Mouse (Mus musculus) heart, embryonic 15.5 days (tissue): ENCODE data around the gene Tfap2d. TPM values are rescaled to one million over a fixed set of nuclear protein-coding genes. Genes with fewer than 3 reads are reported as not detected.

Source experiments
- ATAC-seq: fragments of 200-750 bp; cut with Nextera tagmentation; replicated peaks from 2 replicates; pipeline ENCODE4 v1.8.0; 2017; ENCODE audit warnings: low read depth, moderate TSS enrichment; ENCODE audit not compliant: insufficient number of reproducible peaks, insufficient read depth, low FRiP score
- H3K27ac ChIP-seq: fragments of 300-500 bp; sonication (generic); 2 replicates; pipeline ENCODE4 v1.5.1; 2015; ENCODE audit warnings: mild to moderate bottlenecking, inconsistent platforms
- H3K27me3 ChIP-seq: fragments of 300-500 bp; sonication (generic); 2 replicates; pipeline ENCODE4 v1.6.1; 2015; ENCODE audit warnings: inconsistent platforms
- H3K36me3 ChIP-seq: fragments of 300-500 bp; sonication (generic); 2 replicates; pipeline ENCODE4 v1.6.1; 2015; ENCODE audit warnings: mild to moderate bottlenecking, inconsistent platforms
- H3K4me1 ChIP-seq: fragments of 300-500 bp; sonication (generic); replicated peaks from 2 replicates; pipeline ENCODE4 v1.6.1; 2015; ENCODE audit warnings: inconsistent platforms
- H3K4me2 ChIP-seq: fragments of 300-500 bp; sonication (generic); 2 replicates; pipeline ENCODE4 v1.6.1; 2015; ENCODE audit warnings: inconsistent platforms, mild to moderate bottlenecking, moderate library complexity
- H3K4me3 ChIP-seq: fragments of 300-500 bp; sonication (generic); 2 replicates; pipeline ENCODE4 v1.5.1; 2015; ENCODE audit warnings: mild to moderate bottlenecking, inconsistent platforms
- H3K9ac ChIP-seq: fragments of 300-500 bp; sonication (generic); 2 replicates; pipeline ENCODE4 v1.6.1; 2015; ENCODE audit warnings: mild to moderate bottlenecking, inconsistent platforms
- H3K9me3 ChIP-seq: fragments of 300-500 bp; sonication (generic); replicated peaks from 2 replicates; pipeline ENCODE4 v1.6.1; 2016; ENCODE audit warnings: inconsistent platforms
- WGBS: fragments of 180-500 bp; shearing (Covaris S2); methylation state at CpG from one replicate; pipeline ENCODE4 v1.1.7; 2015; ENCODE audit warnings: mixed read lengths; 5-methylcytosine and 5-hydroxymethylcytosine counted together
- polyA plus RNA-seq: library from polyadenylated mRNA; unstranded; fragments of >200 nt; fragmentation: Nextera tagmentation; extraction: Ambion mirVana; gene quantifications from 2 replicates; pipeline ENCODE4 v1.2.1, GENCODE M21; 2015

Tfap2d gene
- polyA plus RNA-seq, result not detected in 2 replicates

DNA sequence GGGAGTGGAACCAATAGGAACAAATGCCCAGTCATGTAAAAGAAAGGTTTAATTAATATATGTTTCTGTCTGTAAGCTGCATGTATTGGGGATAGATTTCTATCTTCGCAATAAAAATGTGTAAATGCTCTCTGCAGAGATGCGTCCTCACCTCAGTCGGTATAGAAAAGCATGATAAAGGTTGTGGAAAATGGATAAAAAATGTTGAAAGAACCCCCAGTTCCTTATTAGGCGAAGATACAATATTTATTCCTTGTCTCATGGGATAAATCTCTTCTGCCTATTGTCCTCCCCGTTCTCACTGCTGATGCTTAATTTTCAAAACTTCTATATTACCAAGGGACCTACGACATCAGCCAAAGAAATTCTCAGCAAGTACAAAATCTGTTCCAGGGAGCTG, at the start of gene Tfap2d:
Gene Tfap2d (plus strand): TSS at position 392 of the 400 bp plus-strand sequence.
- H3K4me2 ChIP-seq, result no peak within 1 kb of the TSS
- 6% methylated on average over 6 of the region's 6 CpGs for WGBS
- H3K36me3 ChIP-seq, result no peaks in the 10 kb centered on the region
- no peak within 1 kb of the TSS for H3K4me3 ChIP-seq
- no peak within 1 kb of the TSS for H3K9ac ChIP-seq
- no peaks in the 10 kb centered on the region for H3K4me1 ChIP-seq
- ATAC-seq, result no peak
- peaks cover 94% of the 10 kb centered on the region for H3K27me3 ChIP-seq
- no peaks in the 10 kb centered on the region for H3K9me3 ChIP-seq
- no peak within 1 kb of the TSS for H3K27ac ChIP-seq

DNA sequence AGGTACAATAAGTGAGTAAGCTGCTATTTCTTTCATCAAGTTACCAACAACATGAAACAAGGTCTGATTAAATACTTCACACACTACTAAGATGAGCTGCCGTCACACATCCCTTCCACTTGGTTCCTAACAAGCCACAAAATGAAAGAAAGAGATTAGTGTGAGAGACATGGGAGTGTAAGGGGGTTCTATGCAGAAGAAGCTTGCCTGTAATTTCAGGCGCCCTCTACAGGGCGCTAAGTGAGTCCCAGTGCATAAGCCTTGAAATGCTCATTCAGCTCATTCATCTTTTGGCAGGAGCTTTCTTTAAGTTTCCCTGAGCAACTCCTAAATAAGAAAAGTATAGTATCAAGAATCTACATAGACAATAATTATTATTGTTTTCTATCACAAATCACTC, 46.5 kb upstream of the Tfap2d start:
- H3K27ac ChIP-seq, result no peak overlapping the region
- H3K4me2 ChIP-seq, result no peak overlapping the region
- ATAC-seq, result no peak
- WGBS, result 14% methylated on average over 3 of the region's 3 CpGs
- no peak overlapping the region for H3K9ac ChIP-seq
- H3K27me3 ChIP-seq, result no peaks in the 10 kb centered on the region
- H3K9me3 ChIP-seq, result no peaks in the 10 kb centered on the region
- H3K4me3 ChIP-seq, result no peak overlapping the region
- H3K4me1 ChIP-seq, result no peaks in the 10 kb centered on the region
- H3K36me3 ChIP-seq, result no peaks in the 10 kb centered on the region

DNA sequence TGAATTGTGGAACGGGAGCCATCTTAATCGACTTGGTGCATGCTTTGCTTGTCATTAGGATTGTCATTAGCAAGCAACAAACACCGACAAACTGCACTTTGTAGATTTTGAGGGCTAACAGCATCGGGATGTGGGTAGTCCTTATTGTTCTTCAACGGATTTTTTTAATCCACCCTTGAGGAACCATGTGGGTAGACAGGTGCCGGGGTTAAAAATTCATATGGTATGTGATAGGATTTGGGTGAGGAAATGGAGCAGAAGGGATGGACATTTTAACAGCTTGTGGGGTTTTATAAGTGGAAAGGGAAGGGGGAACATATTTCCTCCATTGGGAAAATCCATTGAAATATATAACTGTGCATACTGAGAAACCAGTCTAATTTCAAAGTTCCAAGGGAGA, 46.0 kb upstream of the Tfap2d start:
- H3K4me3 ChIP-seq, result no peak overlapping the region
- WGBS, result 67% methylated on average over 6 of the region's 6 CpGs
- no peaks in the 10 kb centered on the region for H3K4me1 ChIP-seq
- no peaks in the 10 kb centered on the region for H3K27me3 ChIP-seq
- H3K4me2 ChIP-seq, result no peak overlapping the region
- ATAC-seq, result no peak
- H3K36me3 ChIP-seq, result no peaks in the 10 kb centered on the region
- H3K27ac ChIP-seq, result no peak overlapping the region
- H3K9me3 ChIP-seq, result no peaks in the 10 kb centered on the region
- H3K9ac ChIP-seq, result no peak overlapping the region

DNA sequence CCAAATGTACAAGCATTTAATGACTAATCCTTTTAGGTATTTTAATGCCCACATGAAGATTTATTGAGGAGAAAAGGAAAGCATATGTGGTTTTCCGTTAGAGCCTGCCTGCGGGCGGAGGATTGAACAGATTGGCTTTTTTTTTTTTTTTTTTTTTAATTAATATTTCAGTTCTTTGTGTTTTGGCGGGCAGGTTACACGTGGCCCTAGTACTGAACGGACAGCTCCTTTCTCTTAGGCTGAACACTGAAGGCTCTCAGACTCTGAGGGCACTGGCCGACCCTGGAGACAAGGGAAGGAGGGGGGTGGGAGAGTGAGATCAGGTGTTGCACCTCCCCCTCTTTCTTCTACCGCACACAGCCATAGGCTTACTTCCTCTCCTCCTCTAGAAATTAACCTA, 14.7 kb upstream of the Tfap2d start:
- Histone ChIP-seq H3K27ac (no peak overlapping the region), H3K27me3 (no peaks in the 10 kb centered on the region), H3K4me2 (no peak overlapping the region), H3K36me3 (no peaks in the 10 kb centered on the region), H3K4me1 (no peaks in the 10 kb centered on the region), H3K4me3 (no peak overlapping the region), H3K9ac (no peak overlapping the region), H3K9me3 (no peaks in the 10 kb centered on the region)
- 9% methylated on average over 8 of the region's 8 CpGs for WGBS
- no peak for ATAC-seq

DNA sequence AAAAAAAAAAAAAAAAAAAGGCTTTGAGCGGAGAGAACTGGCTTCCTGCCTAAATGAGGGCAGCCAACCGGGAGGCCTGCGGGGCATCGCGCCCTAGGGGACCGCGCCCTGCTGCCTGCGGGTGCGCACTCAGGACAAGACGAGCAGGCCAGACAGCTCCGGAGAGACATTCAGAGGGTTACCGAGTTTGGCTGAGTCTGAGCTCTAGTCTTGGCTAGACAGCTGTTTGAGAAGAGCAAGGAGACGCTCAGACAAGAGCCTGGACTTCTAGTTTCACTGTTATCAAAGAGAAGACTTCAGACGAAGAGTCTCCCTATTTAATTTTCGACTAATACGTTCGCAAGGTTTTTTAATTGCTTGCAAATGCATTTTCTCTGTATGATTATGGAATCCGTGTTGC, 5.9 kb upstream of the Tfap2d start:
- Histone ChIP-seq H3K4me3 (no peak overlapping the region), H3K27ac (no peak overlapping the region), H3K9ac (no peak overlapping the region), H3K4me1 (no peaks in the 10 kb centered on the region), H3K9me3 (no peaks in the 10 kb centered on the region), H3K36me3 (no peaks in the 10 kb centered on the region), H3K27me3 (peaks cover 53% of the 10 kb centered on the region), H3K4me2 (no peak overlapping the region)
- WGBS, result 1% methylated on average over 18 of the region's 18 CpGs
- no peak for ATAC-seq

DNA sequence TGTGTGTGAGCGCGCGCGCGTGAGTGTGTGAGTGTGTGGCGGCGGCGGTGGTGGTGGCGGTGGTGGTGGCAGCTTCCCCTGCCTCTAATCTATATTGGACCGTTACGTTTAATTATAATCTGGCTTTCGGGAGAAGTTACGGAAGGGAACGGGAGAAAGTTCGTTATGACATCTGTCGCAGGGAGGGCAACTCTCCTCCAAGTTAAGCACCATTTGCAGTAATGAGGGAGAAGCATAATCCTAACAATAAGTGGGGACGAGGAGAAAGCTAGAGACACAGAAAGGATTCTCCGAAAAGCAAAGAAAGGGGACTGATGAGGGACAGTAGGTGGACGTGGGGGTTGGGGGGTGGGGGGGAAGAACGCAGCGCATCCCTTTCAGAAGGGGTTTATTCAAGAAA, 494 bp downstream of the Tfap2d start:
- ATAC-seq, result no peak
- no peaks in the 10 kb centered on the region for H3K36me3 ChIP-seq
- no peak overlapping the region for H3K27ac ChIP-seq
- H3K9me3 ChIP-seq, result no peaks in the 10 kb centered on the region
- H3K9ac ChIP-seq, result no peak overlapping the region
- no peaks in the 10 kb centered on the region for H3K4me1 ChIP-seq
- peaks cover 96% of the 10 kb centered on the region for H3K27me3 ChIP-seq
- WGBS, result 2% methylated on average over 21 of the region's 21 CpGs
- H3K4me2 ChIP-seq, result no peak overlapping the region
- no peak overlapping the region for H3K4me3 ChIP-seq

DNA sequence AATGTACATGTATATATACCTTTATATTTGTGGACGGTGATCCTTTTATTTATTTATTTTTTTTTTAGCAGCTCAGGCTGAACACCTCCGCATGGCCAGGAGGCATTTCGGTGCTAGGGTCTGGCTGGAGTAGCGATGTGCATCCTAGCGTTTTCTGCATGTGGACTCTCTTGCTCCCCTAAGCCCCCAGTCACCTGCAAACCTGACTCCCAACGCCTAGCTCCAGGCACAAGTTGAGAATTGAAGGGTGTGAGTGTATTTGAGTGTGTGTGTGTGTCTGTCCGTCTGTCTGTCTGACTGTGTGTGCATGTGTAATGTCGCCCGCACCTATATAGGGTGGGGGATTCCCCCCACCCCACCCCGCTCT, 937 bp downstream of the Tfap2d start:
- no peak overlapping the region for H3K4me3 ChIP-seq
- peaks cover 96% of the 10 kb centered on the region for H3K27me3 ChIP-seq
- no peak overlapping the region for H3K4me2 ChIP-seq
- no peaks in the 10 kb centered on the region for H3K9me3 ChIP-seq
- H3K36me3 ChIP-seq, result no peaks in the 10 kb centered on the region
- H3K9ac ChIP-seq, result no peak overlapping the region
- no peaks in the 10 kb centered on the region for H3K4me1 ChIP-seq
- no peak overlapping the region for H3K27ac ChIP-seq
- 1% methylated on average over 10 of the region's 10 CpGs for WGBS
- no peak for ATAC-seq

DNA sequence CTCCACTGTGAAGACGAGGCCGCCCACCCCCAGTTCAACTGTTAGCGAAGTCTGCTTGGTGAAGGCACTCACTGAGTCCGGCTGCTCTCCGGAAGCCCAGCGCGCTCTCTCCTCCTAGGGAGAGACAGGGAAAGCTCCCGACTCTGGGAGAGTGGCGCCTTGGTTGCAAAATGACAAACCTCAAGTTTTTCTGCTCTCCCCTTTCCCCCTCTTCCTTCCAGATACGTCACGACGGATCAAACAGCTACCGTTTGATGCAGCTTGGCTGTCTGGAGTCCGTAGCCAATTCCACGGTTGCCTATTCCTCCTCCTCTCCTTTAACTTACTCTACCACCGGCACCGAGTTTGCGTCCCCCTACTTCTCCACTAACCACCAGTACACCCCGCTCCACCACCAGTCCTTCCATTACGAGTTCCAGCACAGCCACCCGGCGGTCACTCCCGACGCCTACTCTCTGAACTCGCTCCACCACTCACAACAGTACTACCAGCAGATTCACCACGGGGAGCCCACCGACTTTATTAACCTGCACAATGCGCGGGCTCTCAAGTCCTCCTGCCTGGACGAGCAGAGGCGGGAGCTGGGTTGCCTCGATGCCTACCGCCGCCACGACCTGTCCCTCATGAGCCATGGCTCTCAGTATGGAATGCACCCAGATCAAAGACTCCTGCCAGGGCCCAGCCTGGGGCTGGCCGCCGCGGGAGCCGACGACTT, 1.5 kb downstream of the Tfap2d start:
- Histone ChIP-seq H3K27me3 (peaks cover 98% of the 10 kb centered on the region), H3K9me3 (no peaks in the 10 kb centered on the region), H3K36me3 (no peaks in the 10 kb centered on the region), H3K4me1 (no peaks in the 10 kb centered on the region), H3K27ac (no peak overlapping the region), H3K9ac (no peak overlapping the region), H3K4me3 (no peak overlapping the region), H3K4me2 (no peak overlapping the region)
- WGBS, result under 1% methylated on average over 40 of the region's 40 CpGs
- no peak for ATAC-seq

DNA sequence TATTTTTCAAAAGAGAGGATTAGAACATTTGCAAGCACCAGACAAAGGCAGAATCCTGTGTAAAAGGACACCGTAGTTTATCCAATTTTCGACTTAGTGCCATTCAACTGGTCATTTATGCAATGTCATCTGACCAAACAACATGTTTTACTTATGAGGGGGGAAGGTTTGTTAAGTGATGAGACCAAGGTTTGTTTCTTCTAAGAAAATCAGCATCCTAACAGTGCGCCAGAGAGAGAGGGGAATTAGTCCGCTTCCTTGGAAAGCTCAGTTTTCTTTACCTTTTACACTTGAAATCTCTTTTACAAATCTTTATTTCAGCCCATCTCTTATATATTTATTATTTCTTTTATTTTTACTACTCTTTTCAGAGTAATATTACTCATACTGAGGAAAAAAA, 3.6 kb downstream of the Tfap2d start:
- Histone ChIP-seq H3K4me3 (no peak overlapping the region), H3K4me1 (no peaks in the 10 kb centered on the region), H3K9ac (no peak overlapping the region), H3K27ac (no peak overlapping the region), H3K9me3 (no peaks in the 10 kb centered on the region), H3K4me2 (no peak overlapping the region), H3K27me3 (peaks cover 98% of the 10 kb centered on the region), H3K36me3 (no peaks in the 10 kb centered on the region)
- 7% methylated on average over 4 of the region's 4 CpGs for WGBS
- ATAC-seq, result no peak

DNA sequence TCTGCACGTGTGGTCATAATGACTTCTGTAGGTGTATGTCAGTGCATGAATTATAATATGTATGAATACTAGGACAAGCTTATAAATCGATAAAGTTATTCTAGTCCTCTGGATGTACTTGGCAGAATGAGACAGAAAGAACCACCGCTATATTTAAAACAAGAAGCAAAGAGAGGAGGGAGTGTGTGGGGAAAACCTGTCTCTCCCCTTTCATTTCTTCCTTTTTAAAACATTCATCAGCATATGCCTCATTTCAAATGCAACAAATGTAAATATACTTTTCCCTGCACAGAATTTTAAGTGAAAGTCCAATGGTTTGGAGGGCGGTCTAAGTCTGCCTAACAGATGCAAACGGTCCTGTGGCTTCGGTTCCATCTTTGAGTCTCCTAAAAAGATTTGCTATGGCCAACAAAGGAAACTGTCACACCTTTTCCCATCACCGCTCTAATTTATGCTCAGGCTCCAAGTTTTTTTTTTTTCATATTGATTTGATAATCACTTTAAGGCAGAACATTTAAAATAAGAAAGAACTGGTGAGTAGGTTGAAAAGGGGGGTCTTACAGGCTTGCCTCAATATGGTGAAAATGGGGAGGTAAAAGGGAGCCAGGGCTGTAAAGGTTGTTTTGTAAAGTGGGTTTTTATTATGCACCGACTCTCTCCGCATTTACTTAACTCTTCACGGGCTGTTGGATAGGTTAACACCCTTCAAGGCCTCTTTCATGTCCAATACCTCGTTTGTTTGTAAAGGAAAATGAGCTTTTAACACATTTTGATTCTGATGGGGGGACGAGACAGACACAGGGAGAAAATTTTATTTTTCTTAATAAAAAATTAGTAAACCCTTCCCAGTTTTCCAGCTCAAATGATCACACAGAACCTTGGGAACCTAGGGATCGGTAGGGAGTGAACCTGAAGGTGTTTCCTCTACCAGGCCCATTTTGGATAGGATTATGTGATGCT, 4.3 kb downstream of the Tfap2d start:
- no peak overlapping the region for H3K4me3 ChIP-seq
- no peak for ATAC-seq
- H3K9me3 ChIP-seq, result no peaks in the 10 kb centered on the region
- H3K4me2 ChIP-seq, result no peak overlapping the region
- H3K27me3 ChIP-seq, result peaks cover 98% of the 10 kb centered on the region
- no peak overlapping the region for H3K27ac ChIP-seq
- H3K9ac ChIP-seq, result no peak overlapping the region
- 2% methylated on average over 13 of the region's 13 CpGs for WGBS
- H3K4me1 ChIP-seq, result no peaks in the 10 kb centered on the region
- no peaks in the 10 kb centered on the region for H3K36me3 ChIP-seq

DNA sequence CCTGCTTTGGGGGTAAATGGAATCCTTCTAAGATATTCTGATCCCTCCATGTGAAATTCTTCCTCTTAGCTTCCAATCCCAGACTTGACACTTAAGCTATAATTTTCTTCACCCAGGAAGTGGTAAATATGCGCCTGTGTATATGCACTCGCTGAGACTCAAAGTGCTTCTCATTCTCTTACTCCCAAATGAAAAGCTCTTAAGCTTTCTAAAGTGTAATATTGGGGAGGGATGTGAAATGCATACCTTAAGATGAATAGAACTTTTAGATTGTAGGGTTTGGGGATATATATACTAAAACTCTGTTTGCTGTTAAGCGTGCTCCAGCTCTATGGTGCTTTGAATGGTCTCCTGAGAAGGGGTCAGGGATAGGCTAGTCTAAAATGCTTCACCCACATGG, 5.0 kb downstream of the Tfap2d start:
- no peak for ATAC-seq
- Histone ChIP-seq H3K36me3 (no peaks in the 10 kb centered on the region), H3K27ac (no peak overlapping the region), H3K27me3 (peaks cover 98% of the 10 kb centered on the region), H3K9me3 (no peaks in the 10 kb centered on the region), H3K9ac (no peak overlapping the region), H3K4me3 (no peak overlapping the region), H3K4me2 (no peak overlapping the region), H3K4me1 (no peaks in the 10 kb centered on the region)
- under 1% methylated on average over 3 of the region's 3 CpGs for WGBS
